Mouse (Mus musculus) lung, embryonic 14.5 days (tissue): Measurements from ENCODE around the gene Med27. TPM values are rescaled to one million over a fixed set of nuclear protein-coding genes. Genes with fewer than 3 reads are reported as not detected.
A peak's percentile ranks its signal among the peaks of the same experiment; 100 is the strongest.

ENCODE experiments used
- ATAC-seq: fragments of 200-750 bp; cut with Nextera tagmentation; 2 replicates; pipeline ENCODE4 v1.8.0; 2017; ENCODE audit warnings: mild to moderate bottlenecking, moderate TSS enrichment, moderate library complexity; ENCODE audit not compliant: insufficient read depth
- DNase-seq: peaks from one replicate; pipeline ENCODE4 v3.0.0-alpha.2; 2015
- H3K27ac ChIP-seq: fragments of 300-500 bp; sonication (generic); 2 replicates; pipeline ENCODE4 v1.5.1; 2014; ENCODE audit warnings: low read depth, mild to moderate bottlenecking, moderate library complexity
- H3K27me3 ChIP-seq: fragments of 300-500 bp; sonication (generic); 2 replicates; pipeline ENCODE4 v1.6.1; 2014; ENCODE audit warnings: low read length, control low read depth; ENCODE audit not compliant: insufficient read depth
- H3K36me3 ChIP-seq: fragments of 300-500 bp; sonication (generic); 2 replicates; pipeline ENCODE4 v1.6.1; 2014; ENCODE audit warnings: control low read depth; ENCODE audit not compliant: insufficient read depth
- H3K4me1 ChIP-seq: fragments of 300-500 bp; sonication (generic); 2 replicates; pipeline ENCODE4 v1.6.1; 2014; ENCODE audit warnings: antibody characterized with exemption, control low read depth; ENCODE audit not compliant: insufficient read depth
- H3K4me2 ChIP-seq: fragments of 300-500 bp; sonication (generic); 2 replicates; pipeline ENCODE4 v1.6.1; 2014; ENCODE audit warnings: mild to moderate bottlenecking
- H3K4me3 ChIP-seq: fragments of 300-500 bp; sonication (generic); 2 replicates; pipeline ENCODE4 v1.5.1; 2014; ENCODE audit warnings: low read depth, low read length
- H3K9ac ChIP-seq: fragments of 300-500 bp; sonication (generic); 2 replicates; pipeline ENCODE4 v1.6.1; 2014
- H3K9me3 ChIP-seq: fragments of 300-500 bp; sonication (generic); 2 replicates; pipeline ENCODE4 v1.6.1; 2016; ENCODE audit warnings: low read depth, low read length, control low read depth
- CTCF ChIP-seq: IDR thresholded peaks from 2 replicates; pipeline ENCODE4 v1.5.1; 2016; ENCODE audit warnings: antibody characterized with exemption, low read depth
- WGBS: fragments of 180-500 bp; shearing (Covaris S2); extraction: QIAGEN DNeasy Blood & Tissue Kit; methylation state at CpG from one replicate; pipeline ENCODE4 v1.1.7; 2014; 5-methylcytosine and 5-hydroxymethylcytosine counted together
- polyA plus RNA-seq: library from polyadenylated mRNA; unstranded; fragments of >200 nt; fragmentation: Nextera tagmentation; extraction: Ambion mirVana; gene quantifications from 2 replicates; pipeline ENCODE4 v1.2.1, GENCODE M21; 2014

The Med27 gene
- polyA plus RNA-seq, 1 experiment from 2014 or later, result 53.0 TPM

GRCm38 (mm10) chr2:29418498-29418897 is 71.9 kb downstream of the Med27 start:
- no peak for TF ChIP-seq CTCF
- H3K4me3 ChIP-seq, result no peak overlapping the region
- ATAC-seq (no peak), DNase-seq (no peak)
- H3K4me2 ChIP-seq, result no peak overlapping the region
- no peaks in the 10 kb centered on the region for H3K27me3 ChIP-seq
- H3K9ac ChIP-seq, result no peak overlapping the region
- no peaks in the 10 kb centered on the region for H3K36me3 ChIP-seq
- H3K9me3 ChIP-seq, result no peaks in the 10 kb centered on the region
- WGBS, result 59% methylated on average over 6 of the region's 6 CpGs
- no peak overlapping the region for H3K27ac ChIP-seq
- no peaks in the 10 kb centered on the region; the same call in 1 of the 2 replicates for H3K4me1 ChIP-seq

GRCm38 (mm10) chr2:29419434-29419833 is 72.8 kb downstream of the Med27 start:
- H3K4me1 ChIP-seq, result no peaks in the 10 kb centered on the region; the same call in 1 of the 2 replicates
- H3K9me3 ChIP-seq, result no peaks in the 10 kb centered on the region
- no peak for ATAC-seq
- H3K4me2 ChIP-seq, result no peak overlapping the region
- no peak overlapping the region for H3K4me3 ChIP-seq
- no peak for DNase-seq
- WGBS, result 30% methylated on average over 5 of the region's 5 CpGs
- no peaks in the 10 kb centered on the region for H3K36me3 ChIP-seq
- H3K27me3 ChIP-seq, result no peaks in the 10 kb centered on the region
- H3K9ac ChIP-seq, result no peak overlapping the region
- H3K27ac ChIP-seq, result no peak overlapping the region
- TF ChIP-seq CTCF, result no peak

GRCm38 (mm10) chr2:29419946-29420345 is 73.3 kb downstream of the Med27 start:
- H3K4me3 ChIP-seq, result no peak overlapping the region
- ATAC-seq, result no peak
- H3K4me2 ChIP-seq, result no peak overlapping the region
- H3K9ac ChIP-seq, result no peak overlapping the region
- DNase-seq, result no peak
- no peaks in the 10 kb centered on the region; the same call in 1 of the 2 replicates for H3K4me1 ChIP-seq
- TF ChIP-seq CTCF, result no peak
- H3K36me3 ChIP-seq, result no peaks in the 10 kb centered on the region
- WGBS, result 61% methylated on average over 5 of the region's 5 CpGs
- no peaks in the 10 kb centered on the region for H3K27me3 ChIP-seq
- H3K9me3 ChIP-seq, result no peaks in the 10 kb centered on the region
- no peak overlapping the region for H3K27ac ChIP-seq

- Histone ChIP-seq H3K4me3 (no peak overlapping the region), H3K4me1 (no peaks in the 10 kb centered on the region; the same call in 1 of the 2 replicates), H3K9me3 (no peaks in the 10 kb centered on the region), H3K27me3 (no peaks in the 10 kb centered on the region), H3K36me3 (no peaks in the 10 kb centered on the region), H3K9ac (no peak overlapping the region), H3K4me2 (no peak overlapping the region), H3K27ac (0 out of 2 replicates have a peak overlapping the region, but pooled peaks have one; percentile 8)
- peak; percentile 35 for DNase-seq
- ATAC-seq, result no peak
- no peak for TF ChIP-seq CTCF
- WGBS, result 36% methylated on average over 10 of the region's 10 CpGs
Measured at GRCm38 (mm10) chr2:29422126-29422840, 75.7 kb downstream of the Med27 start.

- 76% methylated on average over 3 of the region's 3 CpGs for whole genome bisulfite sequencing
- DNase-seq (no peak), ATAC-seq (no peak)
- Histone ChIP-seq H3K4me3 (no peak overlapping the region), H3K4me1 (no peaks in the 10 kb centered on the region; the same call in 1 of the 2 replicates), H3K36me3 (no peaks in the 10 kb centered on the region), H3K9ac (no peak overlapping the region), H3K27ac (no peak overlapping the region), H3K4me2 (no peak overlapping the region), H3K9me3 (no peaks in the 10 kb centered on the region), H3K27me3 (no peaks in the 10 kb centered on the region)
- no peak for TF ChIP-seq CTCF
Measured at GRCm38 (mm10) chr2:29423059-29423458, 76.4 kb downstream of the Med27 start.

- no peak for TF ChIP-seq CTCF
- DNase-seq (no peak), ATAC-seq (no peak)
- Histone ChIP-seq H3K27ac (no peak overlapping the region), H3K9me3 (no peaks in the 10 kb centered on the region), H3K4me2 (no peak overlapping the region), H3K4me3 (no peak overlapping the region), H3K36me3 (no peaks in the 10 kb centered on the region), H3K9ac (no peak overlapping the region), H3K4me1 (no peaks in the 10 kb centered on the region; the same call in 1 of the 2 replicates), H3K27me3 (no peaks in the 10 kb centered on the region)
- WGBS, result 75% methylated on average over 2 of the region's 2 CpGs
Measured at GRCm38 (mm10) chr2:29425386-29425785, 78.8 kb downstream of the Med27 start.

- H3K9ac ChIP-seq, result no peak overlapping the region
- no peaks in the 10 kb centered on the region for H3K27me3 ChIP-seq
- H3K4me1 ChIP-seq, result no peaks in the 10 kb centered on the region; the same call in 1 of the 2 replicates
- H3K36me3 ChIP-seq, result no peaks in the 10 kb centered on the region
- H3K9me3 ChIP-seq, result no peaks in the 10 kb centered on the region
- WGBS, result 62% methylated on average over 3 of the region's 3 CpGs
- H3K4me2 ChIP-seq, result no peak overlapping the region
- no peak overlapping the region for H3K27ac ChIP-seq
- DNase-seq, result no peak
- ATAC-seq, result no peak
- no peak for TF ChIP-seq CTCF
- H3K4me3 ChIP-seq, result no peak overlapping the region
Measured at GRCm38 (mm10) chr2:29426684-29427083, 80.1 kb downstream of the Med27 start.
